Mouse (Mus musculus): Measurements from ENCODE around the gene Myo1h. TPM values are rescaled to one million over a fixed set of nuclear protein-coding genes. Genes with fewer than 3 reads are reported as not detected.

Myo1h gene
- total RNA-seq, 2 experiments from 2014 or later = 1.1 TPM

GRCm38 (mm10) chr5:114380209-114381012, 91.4 kb downstream of the Myo1h start, which contains the start of the genes Kctd10 and Ube3b:
Kctd10 (minus strand) TSS chr5:114380508.
Ube3b (plus strand) TSS chr5:114380607.
- peak; percentile 96 for DNase-seq
- intact Hi-C loops (cut with DNase I) = loop anchor here (5.0 kb wide), 1 partner anchor 68 kb away; no protein-coding TSS in a partner anchor

DNA sequence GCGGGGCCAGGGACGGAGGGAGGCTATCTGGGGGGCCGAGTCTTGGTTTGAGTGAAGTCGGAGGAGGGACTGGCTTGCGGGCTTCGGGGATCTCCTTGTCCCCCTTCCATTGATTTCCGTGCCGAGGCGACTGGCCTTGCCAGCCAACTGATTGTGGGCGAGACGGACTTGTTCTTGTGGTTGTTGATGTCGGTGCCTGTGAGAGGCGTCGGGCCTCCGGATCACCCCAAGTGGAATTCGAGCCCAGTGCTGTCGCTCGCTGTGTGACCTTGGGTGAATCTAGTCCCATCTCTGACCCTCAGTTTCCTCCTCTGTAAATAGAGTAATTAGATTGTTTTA, 92.0 kb downstream of the Myo1h start:
- DNase-seq = no peak
- intact Hi-C loops (cut with DNase I) = loop anchor here (5.0 kb wide), 1 partner anchor 69 kb away; no protein-coding TSS in a partner anchor

DNA sequence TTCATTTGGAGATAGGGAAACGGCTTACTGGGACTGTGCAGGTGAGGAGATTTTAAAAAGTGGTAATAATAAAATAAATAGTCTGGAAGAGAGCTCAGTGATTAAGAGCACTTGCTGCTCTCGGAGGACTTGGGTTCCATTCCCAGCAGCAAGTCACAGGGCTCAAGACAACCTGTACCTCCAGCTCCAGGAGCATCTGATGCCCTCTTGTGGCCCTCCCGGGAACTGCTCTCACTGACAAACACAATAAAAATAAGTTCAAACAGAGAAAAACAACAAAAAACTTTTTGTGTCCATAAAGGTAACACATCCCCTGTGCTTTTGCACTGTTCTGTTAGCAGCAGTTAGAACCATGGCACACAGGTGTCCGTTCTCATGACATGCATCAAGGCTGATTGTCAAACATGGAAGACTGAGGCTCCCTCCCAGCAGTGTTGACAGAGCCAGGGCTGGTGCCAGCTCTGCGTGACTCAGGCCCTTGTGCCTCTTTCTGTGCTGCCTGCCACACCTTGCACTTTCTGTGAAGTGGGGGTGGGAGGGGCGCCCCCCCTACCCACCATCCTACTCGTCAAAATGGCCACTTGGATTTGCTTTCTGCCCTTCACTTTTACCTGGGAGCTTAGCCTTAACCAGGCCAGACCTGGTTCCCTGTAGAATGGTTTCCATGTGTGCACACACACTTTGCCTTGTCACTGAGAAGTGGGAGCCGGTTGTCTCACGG, 94.4 kb downstream of the Myo1h start:
- DNase-seq = peak; percentile 36
- intact Hi-C loops (cut with DNase I) = loop anchor here (5.0 kb wide), 1 partner anchor 71 kb away; no protein-coding TSS in a partner anchor

GRCm38 (mm10) chr5:114384448-114384847, 95.5 kb downstream of the Myo1h start:
- DNase-seq = no peak
- intact Hi-C loops (cut with DNase I) = loop anchor here (5.0 kb wide), 1 partner anchor 72 kb away; no protein-coding TSS in a partner anchor

GRCm38 (mm10) chr5:114393169-114393568, 104.2 kb downstream of the Myo1h start:
- no peak for DNase-seq
- intact Hi-C loops (cut with DNase I) = no loop called here

- DNase-seq = no peak
- intact Hi-C loops (cut with DNase I) = no loop called here
Measured at GRCm38 (mm10) chr5:114406592-114406991, 117.6 kb downstream of the Myo1h start.

- intact Hi-C loops (cut with DNase I) = no loop called here
Measured at GRCm38 (mm10) chr5:114407269-114407668, 118.3 kb downstream of the Myo1h start.

GRCm38 (mm10) chr5:114407810-114408209, 118.8 kb downstream of the Myo1h start:
- no peak for DNase-seq
- intact Hi-C loops (cut with DNase I) = no loop called here

More at GRCm38 (mm10) chr5:114407269-114407668, 118.3 kb downstream of the Myo1h start:
- peak; percentile 56 for DNase-seq

- no peak for DNase-seq
- intact Hi-C loops (cut with DNase I) = no loop called here
Measured at GRCm38 (mm10) chr5:114408846-114409245, 119.9 kb downstream of the Myo1h start.

DNA sequence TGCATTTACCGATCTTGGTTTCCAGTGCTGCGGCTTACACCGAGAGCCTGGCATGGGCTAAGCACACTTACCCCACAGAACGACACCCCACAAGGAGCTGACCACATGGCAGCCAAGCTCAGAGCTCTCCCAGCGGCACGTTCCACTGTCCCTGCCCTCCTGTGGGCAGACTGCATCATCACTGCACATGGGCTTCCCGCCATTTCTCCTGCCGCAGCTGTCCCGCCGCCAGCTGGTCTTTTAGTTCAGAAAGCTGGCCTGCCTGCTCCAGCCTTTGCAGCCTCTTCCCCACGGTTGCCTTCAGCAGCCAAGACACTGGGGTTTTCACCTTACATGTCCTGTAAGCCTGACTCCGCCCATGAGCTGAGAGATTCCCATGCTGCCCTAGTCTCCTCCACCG, 121.5 kb downstream of the Myo1h start:
- peak; percentile 53 for DNase-seq
- intact Hi-C loops (cut with DNase I) = no loop called here

DNA sequence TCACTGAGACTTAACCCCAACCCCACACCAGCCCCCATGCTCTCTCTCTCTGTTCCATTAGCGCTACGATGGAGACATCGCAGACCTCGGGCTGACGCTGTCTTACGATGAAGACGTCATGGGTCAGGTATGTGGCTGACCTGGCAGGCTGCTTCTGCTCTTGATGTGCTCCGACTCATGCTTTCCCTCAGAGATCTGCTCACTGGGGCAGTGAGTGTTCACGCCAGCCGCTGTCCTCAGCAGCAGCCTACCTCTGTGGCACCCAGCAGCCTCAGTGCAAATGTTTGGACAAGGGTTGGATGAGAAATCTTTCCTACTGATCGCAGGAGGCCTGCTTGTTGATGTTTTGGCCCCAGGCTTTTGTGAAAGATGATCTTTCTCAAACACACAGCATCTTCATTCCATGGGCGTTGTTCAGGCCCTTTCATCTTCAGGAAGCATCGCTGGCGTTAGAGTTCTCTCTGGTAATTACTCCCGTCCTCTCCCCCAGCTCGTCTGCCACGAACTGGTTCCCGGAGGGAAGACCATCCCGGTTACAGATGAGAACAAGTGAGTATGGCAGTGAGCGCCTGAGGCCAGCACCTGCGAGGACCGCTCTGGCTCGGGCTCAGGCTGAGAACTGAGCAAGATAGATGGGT, 123.5 kb downstream of the Myo1h start:
- no peak for DNase-seq
- intact Hi-C loops (cut with DNase I) = no loop called here

DNA sequence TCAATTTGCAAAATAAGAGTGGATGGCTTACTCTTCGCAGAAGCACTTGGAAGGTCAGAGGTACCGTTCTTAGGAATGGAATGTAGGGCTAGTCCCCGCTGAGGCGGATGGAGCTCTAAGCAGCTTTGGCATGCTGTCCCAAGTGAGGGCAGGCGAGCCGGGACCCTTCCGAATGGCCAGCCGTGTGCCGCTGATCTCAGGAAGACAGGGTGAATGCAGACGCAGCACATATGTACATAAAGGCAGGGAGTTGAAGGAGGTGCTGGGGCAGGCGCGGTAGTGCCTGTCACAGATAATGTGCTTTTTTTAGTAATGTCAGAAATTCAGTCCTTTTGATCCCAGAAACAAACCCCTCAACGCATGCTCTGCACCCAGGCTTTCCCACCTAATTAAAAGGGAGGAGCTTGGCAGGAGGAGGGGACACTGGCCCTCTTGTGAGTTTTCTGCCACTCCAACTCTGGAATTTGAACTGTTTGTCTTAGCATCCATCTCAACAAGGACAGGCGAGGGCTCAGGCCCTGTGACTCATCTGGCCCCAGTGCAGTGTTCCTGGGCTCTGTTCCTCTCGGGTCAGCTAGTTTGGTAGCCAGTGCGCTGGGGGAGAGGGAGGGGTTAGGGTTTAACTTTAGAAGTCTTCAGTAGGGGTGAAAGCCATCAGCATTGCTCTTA, 124.2 kb downstream of the Myo1h start:
- no peak for DNase-seq
- intact Hi-C loops (cut with DNase I) = no loop called here

Small RNA genes within 50 kb of the gene (microRNA-seq; reads per million reads assigned to microRNA genes)
- gene Mir7027 = not detected

Other genes starting within 250 kb of the Myo1h start
- 10 to 100 TPM; 31.6 to 34.8 TPM for gene Usp30, start 223.7 kb upstream of the Myo1h start, total RNA-seq (2021)
- 100 to 1,000 TPM; 107 to 115 TPM for gene Svop, start 197.6 kb upstream of the Myo1h start, total RNA-seq (2021)
- 1 to 10 TPM; 6.2 to 6.9 TPM for gene Alkbh2, start 160.9 kb upstream of the Myo1h start, total RNA-seq (2021)
- 1 to 10 TPM; 5.6 to 6.0 TPM for gene Ung, start 158.8 kb upstream of the Myo1h start, total RNA-seq (2021)
- gene Acacb, start 142.6 kb upstream of the Myo1h start, total RNA-seq (2021) = 1 to 10 TPM; 2.4 to 3.8 TPM
- gene Foxn4, start 15.4 kb upstream of the Myo1h start, total RNA-seq (2021) = under 1 TPM in 1 of 2 experiments, not detected in 1; 0.16 TPM
- 10 to 100 TPM; 61.6 to 63.0 TPM for gene Kctd10, start 91.3 kb downstream of the Myo1h start, total RNA-seq (2021)
- gene Ube3b, start 91.4 kb downstream of the Myo1h start, total RNA-seq (2021) = 10 to 100 TPM; 67.7 to 68.4 TPM
- 10 to 100 TPM; 26.8 to 28.8 TPM for gene Mmab, start 154.9 kb downstream of the Myo1h start, total RNA-seq (2021)
- gene Mvk, start 155.1 kb downstream of the Myo1h start, total RNA-seq (2021) = 10 to 100 TPM; 72.5 to 75.3 TPM